Mouse (Mus musculus): ENCODE measurements around the gene Gm42715. TPM values are rescaled to one million over a fixed set of nuclear protein-coding genes. Genes with fewer than 3 reads are reported as not detected.

Gene Gm42715
- 14.1 and 15.7 TPM in 2 replicates for polyA plus RNA-seq (2015; fragmentation: Nextera tagmentation; extraction: Ambion mirVana)

- H3K9me3 ChIP-seq (replicated peaks; ENCODE audit: control insufficient read depth, low read length, poor library complexity, severe bottlenecking), result no peaks in the 10 kb centered on the region
Observed at GRCm38 (mm10) chr7:127519284-127519683, at the start of gene Gm42715. Gene Gm42715, plus strand, starts transcription at chr7:127519584.

DNA sequence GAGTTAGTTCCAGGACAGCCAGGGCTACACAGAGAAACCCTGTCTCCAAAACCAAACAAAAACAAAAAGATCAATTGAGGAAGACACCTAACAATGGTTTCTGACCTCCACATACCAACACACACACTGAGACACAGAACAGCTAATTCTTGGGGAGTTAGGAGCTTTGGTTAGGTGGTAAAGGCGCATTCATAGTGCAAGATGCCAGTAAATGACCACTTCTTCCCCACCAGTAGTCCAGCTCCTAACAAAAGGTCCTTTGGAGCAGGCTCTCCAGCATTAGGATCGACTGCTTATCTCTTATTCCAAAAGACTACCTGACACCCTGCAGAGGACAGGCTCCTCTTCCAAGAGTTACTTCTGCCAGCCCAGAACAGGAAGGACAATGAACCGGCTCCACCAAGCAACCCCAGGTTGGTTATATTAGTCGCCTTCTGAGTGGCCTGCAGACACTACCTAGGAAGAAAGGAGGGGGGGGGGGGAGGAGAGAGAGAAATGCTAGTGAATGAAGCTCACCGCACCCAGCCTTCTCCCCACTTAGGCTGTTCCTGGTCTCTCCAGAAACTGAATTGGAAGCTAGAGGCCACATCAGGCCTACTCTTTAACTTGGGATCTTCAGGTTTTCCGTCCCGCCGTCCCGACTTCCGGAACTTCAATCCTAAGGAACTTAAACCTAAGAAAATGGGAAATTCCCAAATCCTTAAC lies 49.2 kb upstream of the Gm42715 start:
- H3K4me1 ChIP-seq (ENCODE audit: control insufficient read depth, insufficient read depth, low read length), result peaks cover 19% of the 10 kb centered on the region
- peak overlapping the region; percentile 64 for H3K9ac ChIP-seq (ENCODE audit: low read depth, low read length)
- H3K27me3 ChIP-seq (ENCODE audit: control insufficient read depth, insufficient read depth, low read depth, low read length), result no peaks in the 10 kb centered on the region
- peak overlapping the region; percentile 97 for H3K4me2 ChIP-seq (ENCODE audit: low read length)
- 8% methylated on average over 10 of the region's 10 CpGs for WGBS
- H3K27ac ChIP-seq (ENCODE audit: low read length), result peak overlapping the region; percentile 97
- H3K9me3 ChIP-seq (replicated peaks; ENCODE audit: control insufficient read depth, low read length, poor library complexity, severe bottlenecking), result no peaks in the 10 kb centered on the region
- H3K36me3 ChIP-seq (ENCODE audit: control insufficient read depth, insufficient read depth, low read length), result peaks cover 8% of the 10 kb centered on the region
- peak overlapping the region; percentile 72 for H3K4me3 ChIP-seq (ENCODE audit: low read depth, low read length)
- ATAC-seq, result peak; percentile 21; the same call in 1 of the 2 replicates

More at GRCm38 (mm10) chr7:127519284-127519683, at the start of gene Gm42715:
- Histone ChIP-seq H3K27me3 (ENCODE audit: control insufficient read depth, insufficient read depth, low read depth, low read length) (no peaks in the 10 kb centered on the region), H3K9ac (ENCODE audit: low read depth, low read length) (no peak within 1 kb of the TSS), H3K36me3 (ENCODE audit: control insufficient read depth, insufficient read depth, low read length) (peaks cover 47% of the 10 kb centered on the region), H3K4me1 (ENCODE audit: control insufficient read depth, insufficient read depth, low read length) (peaks cover 5% of the 10 kb centered on the region), H3K27ac (ENCODE audit: low read length) (no peak within 1 kb of the TSS), H3K4me3 (ENCODE audit: low read depth, low read length) (no peak within 1 kb of the TSS), H3K4me2 (ENCODE audit: low read length) (no peak within 1 kb of the TSS)
- no peak for ATAC-seq
- WGBS, result 94% methylated on average over 3 of the region's 3 CpGs

GRCm38 (mm10) chr7:127470743-127471645 lies 48.4 kb upstream of the Gm42715 start:
- ATAC-seq, result peak; percentile 96
- Histone ChIP-seq H3K9ac (ENCODE audit: low read depth, low read length) (peak overlapping the region; percentile 90), H3K9me3 (replicated peaks; ENCODE audit: control insufficient read depth, low read length, poor library complexity, severe bottlenecking) (no peaks in the 10 kb centered on the region), H3K27ac (ENCODE audit: low read length) (peak overlapping the region; percentile 97), H3K4me1 (ENCODE audit: control insufficient read depth, insufficient read depth, low read length) (peaks cover 19% of the 10 kb centered on the region), H3K36me3 (ENCODE audit: control insufficient read depth, insufficient read depth, low read length) (peaks cover 16% of the 10 kb centered on the region), H3K27me3 (ENCODE audit: control insufficient read depth, insufficient read depth, low read depth, low read length) (no peaks in the 10 kb centered on the region), H3K4me2 (ENCODE audit: low read length) (peak overlapping the region; percentile 97), H3K4me3 (ENCODE audit: low read depth, low read length) (peak overlapping the region; percentile 72)
- under 1% methylated on average over 45 of the region's 46 CpGs for WGBS

GRCm38 (mm10) chr7:127471646-127472010 lies 47.8 kb upstream of the Gm42715 start:
- peak; percentile 29 for ATAC-seq
- H3K9me3 ChIP-seq (replicated peaks; ENCODE audit: control insufficient read depth, low read length, poor library complexity, severe bottlenecking), result no peaks in the 10 kb centered on the region
- peaks cover 19% of the 10 kb centered on the region for H3K4me1 ChIP-seq (ENCODE audit: control insufficient read depth, insufficient read depth, low read length)
- H3K27me3 ChIP-seq (ENCODE audit: control insufficient read depth, insufficient read depth, low read depth, low read length), result no peaks in the 10 kb centered on the region
- peak overlapping the region; percentile 97 for H3K27ac ChIP-seq (ENCODE audit: low read length)
- H3K4me2 ChIP-seq (ENCODE audit: low read length), result peak overlapping the region; percentile 94
- peak overlapping the region; percentile 90 for H3K9ac ChIP-seq (ENCODE audit: low read depth, low read length)
- H3K4me3 ChIP-seq (ENCODE audit: low read depth, low read length), result peak overlapping the region; percentile 72
- H3K36me3 ChIP-seq (ENCODE audit: control insufficient read depth, insufficient read depth, low read length), result peaks cover 21% of the 10 kb centered on the region
- WGBS, result 0% methylated on average over 25 of the region's 25 CpGs

DNA sequence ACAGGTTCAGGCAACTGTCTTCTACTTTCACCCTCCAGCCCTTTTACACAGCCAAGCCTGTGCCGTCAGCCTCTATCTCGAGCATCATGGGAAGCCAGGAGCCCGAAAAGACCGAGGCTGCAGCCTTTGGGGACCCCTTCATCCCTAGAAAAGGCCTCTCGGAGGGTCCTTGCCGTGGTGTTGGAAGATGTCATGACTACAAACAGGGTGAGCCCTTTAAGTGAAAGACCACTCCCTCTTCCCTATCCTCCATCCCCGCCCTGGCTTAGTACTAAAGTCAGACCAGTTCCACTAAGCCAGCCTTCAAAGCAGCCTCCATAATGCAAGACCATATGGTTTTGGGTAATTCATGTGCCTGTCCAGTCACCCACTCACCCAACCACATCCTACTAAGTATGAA lies 47.3 kb upstream of the Gm42715 start:
- peak overlapping the region; percentile 94 for H3K4me2 ChIP-seq (ENCODE audit: low read length)
- H3K4me1 ChIP-seq (ENCODE audit: control insufficient read depth, insufficient read depth, low read length), result peaks cover 23% of the 10 kb centered on the region
- no peaks in the 10 kb centered on the region for H3K9me3 ChIP-seq (replicated peaks; ENCODE audit: control insufficient read depth, low read length, poor library complexity, severe bottlenecking)
- peaks cover 21% of the 10 kb centered on the region for H3K36me3 ChIP-seq (ENCODE audit: control insufficient read depth, insufficient read depth, low read length)
- H3K27ac ChIP-seq (ENCODE audit: low read length), result peak overlapping the region; percentile 97
- 3% methylated on average over 7 of the region's 7 CpGs for WGBS
- peak overlapping the region; percentile 72 for H3K4me3 ChIP-seq (ENCODE audit: low read depth, low read length)
- no peak for ATAC-seq
- peak overlapping the region; percentile 90 for H3K9ac ChIP-seq (ENCODE audit: low read depth, low read length)
- H3K27me3 ChIP-seq (ENCODE audit: control insufficient read depth, insufficient read depth, low read depth, low read length), result no peaks in the 10 kb centered on the region

DNA sequence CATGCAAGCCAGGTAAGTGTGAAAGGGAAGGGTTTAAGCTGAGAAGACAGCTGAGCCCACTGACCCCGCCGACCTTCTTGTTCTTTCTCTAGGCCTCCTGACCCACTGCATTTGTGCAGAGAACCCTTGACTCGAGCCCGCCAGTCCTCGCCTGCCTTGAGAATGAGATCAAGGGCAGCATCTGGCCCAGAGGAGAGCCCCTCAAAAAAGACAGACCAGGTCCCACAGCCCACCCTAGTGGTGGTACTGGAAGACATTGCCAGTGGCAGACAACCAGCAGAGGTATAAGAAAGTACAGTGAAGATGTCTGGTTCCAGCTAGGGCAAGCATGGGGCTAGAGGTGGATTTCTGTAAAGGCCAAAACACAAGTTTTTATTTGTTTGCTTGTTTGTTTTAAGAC lies 45.7 kb upstream of the Gm42715 start:
- Histone ChIP-seq H3K4me3 (ENCODE audit: low read depth, low read length) (no peak overlapping the region), H3K27me3 (ENCODE audit: control insufficient read depth, insufficient read depth, low read depth, low read length) (no peaks in the 10 kb centered on the region), H3K9ac (ENCODE audit: low read depth, low read length) (no peak overlapping the region), H3K27ac (ENCODE audit: low read length) (no peak overlapping the region), H3K36me3 (ENCODE audit: control insufficient read depth, insufficient read depth, low read length) (peaks cover 21% of the 10 kb centered on the region), H3K4me1 (ENCODE audit: control insufficient read depth, insufficient read depth, low read length) (peaks cover 27% of the 10 kb centered on the region), H3K9me3 (replicated peaks; ENCODE audit: control insufficient read depth, low read length, poor library complexity, severe bottlenecking) (no peaks in the 10 kb centered on the region), H3K4me2 (ENCODE audit: low read length) (no peak overlapping the region)
- no peak for ATAC-seq
- WGBS, result 75% methylated on average over 5 of the region's 5 CpGs

DNA sequence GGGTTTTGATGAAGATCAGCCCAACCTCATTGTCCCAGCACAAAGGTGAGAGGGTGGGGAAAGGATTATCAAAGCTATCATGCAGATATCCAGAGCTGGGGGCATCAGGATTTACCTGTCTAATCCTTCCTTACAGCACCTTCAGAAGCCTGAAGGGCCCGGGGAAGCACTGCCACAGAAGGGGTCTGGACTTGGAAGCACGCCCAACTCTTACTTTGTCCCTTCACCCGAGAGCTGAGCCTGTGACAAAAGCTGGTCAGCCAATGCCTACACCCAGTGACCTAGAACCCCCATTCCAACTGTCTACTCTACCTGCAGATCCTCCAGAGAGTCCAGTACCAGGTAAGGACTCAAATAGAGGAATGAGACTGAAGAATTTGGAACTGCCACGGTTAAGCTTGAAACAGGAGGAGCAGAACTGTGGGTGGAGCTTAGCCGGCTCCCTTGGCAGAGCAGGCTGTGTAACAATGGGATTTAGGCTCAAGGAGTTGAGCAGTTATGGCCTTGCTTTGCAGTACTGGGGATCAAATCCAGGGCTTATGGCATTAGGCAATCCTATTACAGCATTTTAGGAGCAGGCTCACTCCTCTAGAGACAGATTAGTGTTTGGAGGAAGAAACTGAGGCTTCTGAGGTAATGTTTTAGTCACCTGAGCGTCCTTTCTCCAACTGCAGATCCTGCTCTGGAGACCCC lies 44.9 kb upstream of the Gm42715 start:
- H3K27me3 ChIP-seq (ENCODE audit: control insufficient read depth, insufficient read depth, low read depth, low read length), result no peaks in the 10 kb centered on the region
- no peak for ATAC-seq
- WGBS, result 80% methylated on average over 6 of the region's 6 CpGs
- no peak overlapping the region for H3K27ac ChIP-seq (ENCODE audit: low read length)
- H3K36me3 ChIP-seq (ENCODE audit: control insufficient read depth, insufficient read depth, low read length), result peaks cover 21% of the 10 kb centered on the region
- no peak overlapping the region for H3K9ac ChIP-seq (ENCODE audit: low read depth, low read length)
- H3K4me3 ChIP-seq (ENCODE audit: low read depth, low read length), result no peak overlapping the region
- H3K4me2 ChIP-seq (ENCODE audit: low read length), result no peak overlapping the region
- no peaks in the 10 kb centered on the region for H3K9me3 ChIP-seq (replicated peaks; ENCODE audit: control insufficient read depth, low read length, poor library complexity, severe bottlenecking)
- H3K4me1 ChIP-seq (ENCODE audit: control insufficient read depth, insufficient read depth, low read length), result peaks cover 23% of the 10 kb centered on the region

GRCm38 (mm10) chr7:127475186-127475740 lies 44.1 kb upstream of the Gm42715 start:
- Histone ChIP-seq H3K27me3 (ENCODE audit: control insufficient read depth, insufficient read depth, low read depth, low read length) (no peaks in the 10 kb centered on the region), H3K27ac (ENCODE audit: low read length) (no peak overlapping the region), H3K36me3 (ENCODE audit: control insufficient read depth, insufficient read depth, low read length) (peaks cover 21% of the 10 kb centered on the region), H3K4me2 (ENCODE audit: low read length) (no peak overlapping the region), H3K4me3 (ENCODE audit: low read depth, low read length) (no peak overlapping the region), H3K4me1 (ENCODE audit: control insufficient read depth, insufficient read depth, low read length) (peaks cover 22% of the 10 kb centered on the region), H3K9me3 (replicated peaks; ENCODE audit: control insufficient read depth, low read length, poor library complexity, severe bottlenecking) (no peaks in the 10 kb centered on the region), H3K9ac (ENCODE audit: low read depth, low read length) (no peak overlapping the region)
- WGBS, result 97% methylated on average over 11 of the region's 11 CpGs
- no peak for ATAC-seq
